Mouse (Mus musculus) urinary bladder, postnatal 4 days (tissue): ENCODE data around the gene Dcaf5.

Source experiments
- DNase-seq, 2 experiments: peaks; one replicate each; pipeline ENCODE4 v3.0.0; 2021 to 2022; ENCODE audit warnings: low spot score in 2 of 2

The Dcaf5 gene

DNA sequence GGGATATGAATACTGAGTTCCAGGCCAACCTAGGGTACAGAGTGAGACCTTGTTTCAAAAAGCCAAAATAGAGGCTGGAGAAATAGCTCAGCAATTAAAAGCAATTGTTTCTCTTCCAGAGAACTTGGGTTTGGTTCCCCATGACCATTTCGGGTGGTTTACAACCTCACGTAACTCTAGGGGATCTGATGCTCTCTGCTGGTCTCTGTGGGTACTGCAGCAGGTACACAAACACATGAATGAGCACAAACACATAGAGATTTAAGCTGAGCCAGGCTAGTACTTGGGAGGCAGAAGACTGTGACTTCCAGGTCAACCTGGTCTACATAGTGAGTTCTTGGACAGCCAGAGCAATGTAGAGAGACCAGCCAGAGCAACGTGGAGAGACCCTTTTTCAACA lies 28.6 kb downstream of the Dcaf5 start:
- DNase-seq: no peak

DNA sequence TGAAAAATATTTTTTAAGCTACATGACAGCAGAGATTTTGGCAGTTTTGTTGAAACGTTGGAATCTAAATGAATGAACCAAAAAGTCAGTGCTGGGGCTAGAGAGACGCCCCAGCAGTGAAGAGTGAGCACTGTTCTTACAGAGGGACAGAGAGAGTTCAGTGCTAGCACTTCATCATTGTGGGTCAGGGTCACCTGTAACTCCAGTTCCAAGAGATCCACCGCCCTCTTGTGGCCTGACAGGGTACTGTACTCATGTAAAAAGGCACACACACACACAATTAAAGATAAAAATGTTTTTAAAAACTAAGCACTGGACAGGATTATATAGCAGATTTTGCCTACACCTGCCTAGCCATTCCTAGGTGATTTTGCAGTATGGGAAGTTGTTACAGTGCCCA lies 29.8 kb downstream of the Dcaf5 start:
- peak in 1 of 2 experiments; percentile 66 for DNase-seq

DNA sequence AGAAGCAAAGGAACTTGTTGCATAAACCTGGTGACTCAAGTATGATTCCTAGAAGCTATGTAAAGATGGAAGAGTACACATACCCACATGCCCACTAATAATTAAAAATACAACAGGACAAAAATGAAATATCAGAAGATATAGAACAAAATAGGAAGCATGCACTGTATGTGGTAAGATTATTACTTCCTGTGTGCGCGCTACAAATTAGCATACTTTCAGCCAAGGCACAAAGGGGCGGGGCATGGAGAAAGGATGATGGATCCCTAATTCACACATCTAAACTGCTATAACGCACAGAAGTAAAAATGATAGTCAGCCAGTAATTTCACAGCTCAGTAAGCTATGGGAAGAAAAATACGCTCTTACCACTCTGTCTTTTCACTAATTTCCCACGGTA lies 32.3 kb downstream of the Dcaf5 start:
- DNase-seq: no peak

DNA sequence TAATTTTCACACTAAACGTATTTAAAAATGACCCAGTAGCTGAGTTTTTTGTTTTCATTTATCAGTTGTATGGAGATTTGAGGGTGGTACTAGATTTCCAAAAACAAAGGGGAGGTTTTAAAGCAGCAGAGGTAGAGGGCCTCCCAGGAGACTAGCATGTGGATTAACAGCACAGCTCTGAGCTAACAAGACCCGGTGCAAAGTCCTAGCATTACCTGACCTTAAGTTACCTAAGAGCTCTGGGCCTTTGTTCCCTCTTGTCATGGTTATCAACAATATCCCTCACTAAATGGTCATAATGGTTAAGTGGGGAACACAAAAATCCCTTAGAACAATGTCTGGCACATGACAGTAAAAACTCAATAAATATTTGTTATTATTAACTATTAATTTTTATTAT lies 37.3 kb downstream of the Dcaf5 start:
- no peak for DNase-seq

DNA sequence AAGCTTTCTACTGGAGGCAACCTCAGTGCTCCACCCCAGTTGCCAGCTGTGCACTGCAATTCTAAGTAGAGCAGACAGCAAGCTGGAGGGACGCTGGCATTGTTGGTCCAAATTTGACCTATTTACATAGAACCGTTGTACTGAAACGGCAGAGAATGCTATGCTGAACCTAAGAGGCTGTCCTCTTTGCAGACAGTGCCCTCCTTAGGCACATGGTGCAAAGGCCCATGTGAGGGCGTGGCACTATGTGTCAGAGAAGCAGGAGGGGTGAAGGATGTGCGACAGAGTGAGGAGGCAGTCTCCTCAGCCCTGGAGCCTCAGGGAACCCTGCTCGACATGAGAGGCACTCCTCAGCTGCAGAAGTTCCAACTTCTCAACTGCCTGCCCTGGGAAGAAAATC lies 40.0 kb downstream of the Dcaf5 start:
- DNase-seq: no peak

DNA sequence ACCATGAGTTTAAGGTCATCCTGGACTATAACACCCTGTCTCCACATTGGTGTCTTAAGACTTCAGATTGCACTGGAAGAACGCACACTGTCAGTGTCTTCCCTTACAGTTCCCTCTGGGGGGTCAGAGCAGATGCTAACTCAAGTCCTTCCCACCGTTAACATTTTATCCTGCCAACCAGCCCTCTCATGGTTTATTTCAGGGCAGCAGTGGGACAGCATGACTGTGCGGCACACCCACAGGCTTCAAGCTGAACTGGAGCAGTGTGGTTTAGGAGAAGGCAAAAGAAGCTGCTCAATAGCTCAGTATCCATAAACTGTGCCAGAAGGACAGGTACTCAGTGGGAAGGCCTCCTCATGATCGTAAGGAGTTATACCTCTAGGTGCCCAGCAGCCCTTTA lies 41.1 kb downstream of the Dcaf5 start:
- DNase-seq: no peak

DNA sequence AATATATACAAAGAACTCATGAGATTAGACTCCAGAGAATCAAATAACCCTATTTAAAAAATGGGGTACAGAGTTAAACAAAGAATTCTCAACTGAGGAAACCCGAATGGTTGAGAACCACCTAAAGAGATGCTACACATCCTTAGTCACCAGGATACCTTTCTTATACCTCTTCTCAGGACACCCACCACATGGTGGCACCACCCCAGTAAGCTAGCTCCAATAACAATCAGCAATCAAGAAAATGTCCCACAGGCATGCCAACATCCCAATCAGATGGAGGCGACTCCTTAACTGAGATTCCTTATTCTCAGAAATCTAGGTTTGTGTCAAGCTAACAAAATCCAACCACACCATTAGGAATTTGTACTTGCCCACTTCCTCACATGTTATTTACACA lies 42.4 kb downstream of the Dcaf5 start:
- DNase-seq: no peak

DNA sequence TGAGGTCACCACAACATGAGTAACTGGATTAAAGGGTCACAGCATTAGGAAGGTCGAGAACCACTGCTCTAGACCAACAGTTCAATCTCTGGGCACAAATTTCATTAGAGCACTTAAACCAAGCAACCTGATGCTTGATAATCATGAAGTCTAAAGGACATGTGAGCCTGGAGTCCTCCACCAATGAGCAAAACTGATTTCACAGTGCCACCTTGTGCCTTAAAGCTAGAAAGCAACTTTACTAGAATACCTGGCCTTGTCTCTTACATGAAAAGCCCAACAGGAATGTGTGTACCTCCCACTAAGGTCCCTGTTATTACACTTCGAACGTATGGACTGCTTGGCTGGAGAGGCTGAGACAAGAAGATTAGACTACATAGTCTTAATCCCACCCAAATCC lies 47.0 kb downstream of the Dcaf5 start:
- no peak for DNase-seq

DNA sequence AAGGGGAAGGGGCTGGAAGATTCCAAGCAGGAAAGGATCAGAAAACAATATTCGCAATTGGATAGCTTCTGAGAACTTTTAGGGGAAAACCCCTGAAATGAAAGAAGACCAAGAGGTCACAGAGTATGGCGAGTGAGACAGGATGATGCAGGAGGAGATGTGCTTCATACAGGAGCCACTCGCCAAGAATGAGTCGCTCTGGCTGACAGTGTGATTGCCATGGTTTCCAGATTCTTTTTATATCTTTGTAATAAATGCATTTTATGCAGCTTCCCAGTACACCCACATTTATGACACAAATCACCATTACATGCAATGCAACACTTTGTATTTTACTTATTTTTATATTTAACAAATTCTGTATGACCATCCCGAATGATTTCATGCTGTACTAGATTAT lies 49.1 kb downstream of the Dcaf5 start:
- no peak for DNase-seq

DNA sequence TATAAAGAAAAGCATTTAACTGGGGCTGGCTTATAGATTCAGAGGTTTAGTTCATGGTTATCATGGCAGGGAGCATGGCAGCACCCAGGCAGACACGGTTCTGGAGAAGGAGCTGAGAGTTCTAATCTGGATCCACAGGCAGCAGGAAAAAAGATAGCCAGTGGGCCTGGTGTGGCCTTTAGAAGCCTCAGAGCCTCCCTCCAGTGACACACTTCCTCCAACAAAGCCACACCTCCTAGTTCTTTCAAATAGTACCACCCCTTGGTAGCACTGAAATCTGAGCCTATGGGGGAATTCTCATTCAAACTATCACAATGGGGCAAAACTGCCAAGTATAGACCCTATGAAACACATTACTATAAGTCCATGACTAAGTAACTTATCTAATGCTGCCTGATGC lies 51.0 kb downstream of the Dcaf5 start:
- no peak for DNase-seq

DNA sequence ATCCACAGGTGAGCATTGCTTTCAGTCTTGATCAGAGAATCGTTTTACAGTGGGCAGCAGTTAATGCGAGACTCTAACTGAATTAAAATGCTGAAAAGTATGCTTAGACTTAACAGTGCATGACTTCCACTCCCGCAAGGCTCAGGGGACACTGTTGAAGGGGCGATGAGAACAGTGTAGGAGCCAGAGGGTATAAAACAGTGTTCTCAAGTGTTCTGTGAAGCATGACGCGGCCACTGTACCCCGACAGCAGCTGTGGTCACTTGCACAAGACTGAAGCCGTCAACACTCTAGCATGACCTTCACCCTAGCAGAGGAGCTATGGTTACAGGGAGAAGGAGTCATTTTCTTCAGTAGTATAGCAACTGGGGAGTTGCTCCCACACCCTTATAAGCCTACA lies 52.9 kb downstream of the Dcaf5 start:
- DNase-seq: no peak

DNA sequence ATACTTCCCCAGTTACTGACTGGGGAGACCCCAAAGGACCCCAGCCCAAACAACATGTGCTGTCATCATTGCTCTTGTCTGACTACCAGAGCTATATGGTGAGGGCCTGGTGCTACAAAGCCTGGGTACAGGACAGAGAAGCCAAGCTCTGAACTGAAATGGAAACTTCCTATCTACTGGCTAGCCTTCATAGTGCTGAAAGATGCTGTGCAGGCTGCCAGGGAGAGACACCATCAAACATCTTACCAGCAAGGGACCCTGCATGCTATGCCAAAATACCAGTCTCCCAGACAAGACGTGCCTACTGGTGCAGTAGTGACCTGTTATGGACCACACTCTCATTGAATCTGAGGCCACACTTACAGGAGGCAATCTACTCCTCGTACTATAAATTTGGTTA lies 53.6 kb downstream of the Dcaf5 start:
- DNase-seq: no peak

DNA sequence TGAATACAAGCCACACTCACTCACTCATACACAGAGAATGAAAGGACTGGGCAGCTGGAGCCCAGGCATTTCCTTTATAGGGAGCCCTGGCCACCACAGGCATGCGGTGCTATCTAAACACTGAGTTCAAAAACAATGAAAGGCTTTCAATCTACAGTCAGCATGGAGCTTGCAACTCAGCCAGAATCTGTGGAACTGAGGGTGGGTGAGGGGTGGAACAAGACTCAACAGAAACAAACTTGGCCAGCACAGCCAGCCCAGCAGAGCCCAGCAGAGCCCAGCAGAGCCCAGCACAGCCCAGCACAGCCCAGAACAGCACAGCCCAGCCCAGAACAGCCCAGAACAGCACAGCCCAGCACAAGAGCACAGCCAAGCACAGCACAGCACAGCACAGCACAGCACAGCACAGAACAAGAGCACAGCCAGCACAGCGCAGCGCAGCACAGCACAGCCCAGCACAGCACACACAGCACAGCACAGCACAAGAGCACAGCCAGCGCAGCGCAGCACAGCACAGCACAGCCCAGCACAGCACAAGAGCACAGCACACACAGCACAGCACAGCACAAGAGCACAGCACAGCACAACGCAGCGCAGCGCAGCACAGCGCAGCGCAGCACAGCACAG lies 56.5 kb downstream of the Dcaf5 start:
- DNase-seq: no peak

DNA sequence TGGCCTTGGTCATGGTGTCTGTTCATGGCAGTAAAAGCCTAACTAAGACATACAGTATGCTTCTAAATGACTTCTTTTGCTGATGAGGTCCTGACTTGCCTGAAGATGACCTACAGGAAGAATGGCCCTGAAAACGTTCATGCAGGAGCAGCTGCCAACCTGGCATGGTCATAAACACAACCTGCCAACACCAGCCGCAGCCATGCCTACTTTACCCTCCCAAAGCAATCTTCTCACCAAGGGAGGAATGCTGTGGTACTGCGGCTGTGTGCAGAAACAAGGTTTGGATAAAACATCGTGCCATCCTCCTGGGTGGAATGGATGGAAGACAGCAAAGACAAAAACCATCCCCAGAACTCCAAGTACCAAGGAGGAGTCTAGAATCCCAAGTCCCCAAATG lies 57.0 kb downstream of the Dcaf5 start:
- DNase-seq: no peak

DNA sequence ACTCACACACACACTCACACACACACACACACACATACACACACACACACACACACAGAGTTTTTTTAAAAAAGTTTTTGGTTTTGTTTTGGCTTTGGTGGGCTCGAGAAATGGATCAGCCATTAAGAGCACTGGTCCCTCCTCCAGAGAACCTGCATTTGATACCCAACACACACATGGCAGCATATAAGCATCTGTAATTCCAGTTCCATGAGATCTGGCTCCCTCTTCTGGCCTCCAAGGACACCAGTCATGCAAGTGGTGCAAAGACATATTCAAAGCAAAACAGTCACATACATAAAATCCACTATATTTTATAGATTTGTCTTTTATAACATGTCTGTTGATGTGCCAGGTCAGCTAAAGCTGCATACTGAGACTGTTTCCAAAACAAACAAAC lies 58.8 kb downstream of the Dcaf5 start:
- DNase-seq: no peak

DNA sequence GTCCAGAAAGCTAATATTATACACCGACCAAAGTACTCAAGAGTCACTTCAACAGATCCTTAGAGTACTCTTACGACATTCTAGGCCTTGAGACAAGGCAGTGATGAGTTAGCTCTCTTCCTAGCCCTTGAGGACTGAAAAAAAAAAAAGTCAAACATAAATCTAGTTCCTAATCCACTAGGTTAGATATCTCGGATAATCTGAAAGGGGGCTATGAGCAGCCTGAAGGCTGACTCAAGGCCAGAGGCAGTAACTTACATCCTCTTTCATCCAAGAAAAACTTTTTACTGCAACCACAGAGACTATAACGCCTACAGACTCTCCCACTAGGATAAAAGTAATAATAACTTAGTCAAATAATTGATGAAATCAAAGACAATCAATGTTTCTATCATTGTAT lies 60.7 kb downstream of the Dcaf5 start:
- no peak for DNase-seq

DNA sequence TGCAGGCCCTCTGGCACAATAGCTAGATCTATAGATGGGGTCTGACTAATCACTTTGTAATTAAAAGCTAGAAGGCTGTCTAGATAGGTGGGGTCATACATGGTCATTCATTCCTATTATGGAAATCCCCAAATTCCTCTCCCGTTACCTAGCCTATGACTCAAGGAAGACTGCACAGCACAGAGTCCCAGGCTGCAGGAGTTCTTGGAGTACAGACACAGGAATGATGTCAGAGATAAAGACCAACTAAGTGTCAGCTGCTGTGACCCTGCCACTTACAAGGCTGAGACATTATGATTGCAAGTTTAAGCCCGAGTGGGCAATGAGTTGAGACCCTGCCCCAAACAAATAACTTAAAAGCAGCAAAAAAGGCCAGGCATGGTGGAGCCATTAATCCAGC lies 61.7 kb downstream of the Dcaf5 start:
- no peak for DNase-seq

DNA sequence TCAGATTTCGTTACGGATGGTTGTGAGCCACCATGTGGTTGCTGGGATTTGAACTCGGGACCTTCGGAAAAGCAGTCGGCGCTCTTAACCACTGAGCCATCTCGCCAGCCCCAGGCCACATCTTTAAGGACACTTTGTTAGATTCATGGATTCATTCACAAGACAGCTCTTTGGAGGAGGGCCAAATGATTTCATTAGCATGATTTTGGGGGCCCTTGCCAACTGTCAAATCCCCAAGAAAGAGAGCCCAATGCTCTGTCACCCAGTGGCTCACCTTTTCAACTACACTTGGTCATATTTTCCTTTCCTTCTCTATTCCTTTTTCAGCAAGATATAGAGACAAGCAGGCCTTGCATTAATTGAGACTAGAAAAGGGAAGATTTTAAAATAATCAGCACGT lies 63.5 kb downstream of the Dcaf5 start:
- DNase-seq: no peak

DNA sequence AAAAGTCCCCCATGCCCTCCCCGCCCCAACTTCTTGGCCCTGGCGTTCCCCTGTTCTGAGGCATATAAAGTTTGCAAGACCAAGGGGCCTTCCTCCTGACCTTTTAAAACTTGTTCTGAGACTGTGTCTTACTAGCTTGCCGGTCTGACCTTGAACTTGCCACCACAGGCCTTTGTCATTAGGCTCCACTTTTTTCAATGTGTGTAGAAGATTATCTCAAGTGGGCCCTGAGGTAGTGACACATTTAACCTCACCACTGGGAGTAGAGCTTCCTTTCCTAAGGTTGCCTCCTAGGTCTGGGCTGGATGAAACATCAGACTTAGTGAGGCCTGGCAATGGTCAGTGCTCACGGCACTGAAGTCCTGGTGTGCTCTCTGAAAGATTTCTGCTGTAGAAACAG lies 69.2 kb downstream of the Dcaf5 start:
- DNase-seq: no peak

DNA sequence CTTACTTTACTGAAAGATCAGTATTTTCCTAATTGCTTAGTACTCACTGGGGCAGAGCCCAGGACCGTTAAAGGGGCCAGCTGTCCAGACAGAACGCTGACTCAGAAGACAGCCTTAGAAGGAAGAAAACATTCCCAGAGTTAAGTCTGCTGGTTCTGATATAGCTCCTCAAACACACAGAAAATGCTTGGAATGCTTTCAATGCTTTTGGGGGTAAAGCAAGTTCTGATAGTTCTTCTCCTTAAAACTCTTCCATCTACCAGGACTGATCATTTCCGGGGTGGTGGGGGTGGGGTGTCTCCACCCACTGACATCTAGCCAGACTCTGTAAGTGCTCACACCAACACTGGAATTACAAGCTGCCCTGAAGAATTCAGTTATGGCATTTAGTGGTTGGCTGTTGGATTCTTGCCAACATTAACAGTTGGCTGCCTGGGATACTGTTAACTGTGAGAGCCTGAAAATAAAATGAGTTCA lies 70.4 kb downstream of the Dcaf5 start:
- DNase-seq: no peak

DNA sequence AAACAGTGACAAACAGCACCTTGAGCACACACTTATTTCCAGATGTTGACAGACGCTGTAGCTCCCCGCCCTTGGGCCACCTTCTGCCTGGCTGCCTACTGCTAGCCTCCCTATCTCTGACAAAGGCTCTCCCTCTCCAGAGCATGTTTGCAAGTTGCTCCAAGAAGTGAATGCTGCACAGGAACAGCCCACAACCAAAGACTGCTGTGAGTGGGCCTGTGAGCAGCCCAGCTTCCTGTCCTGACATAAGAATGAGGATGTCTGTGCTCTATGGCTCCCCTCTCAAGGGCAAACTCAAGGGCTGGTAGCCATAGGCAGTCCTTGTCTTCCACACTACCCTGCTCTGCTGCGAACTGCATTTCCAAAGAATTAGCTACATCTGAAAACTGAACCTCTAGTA lies 71.1 kb downstream of the Dcaf5 start:
- no peak for DNase-seq

DNA sequence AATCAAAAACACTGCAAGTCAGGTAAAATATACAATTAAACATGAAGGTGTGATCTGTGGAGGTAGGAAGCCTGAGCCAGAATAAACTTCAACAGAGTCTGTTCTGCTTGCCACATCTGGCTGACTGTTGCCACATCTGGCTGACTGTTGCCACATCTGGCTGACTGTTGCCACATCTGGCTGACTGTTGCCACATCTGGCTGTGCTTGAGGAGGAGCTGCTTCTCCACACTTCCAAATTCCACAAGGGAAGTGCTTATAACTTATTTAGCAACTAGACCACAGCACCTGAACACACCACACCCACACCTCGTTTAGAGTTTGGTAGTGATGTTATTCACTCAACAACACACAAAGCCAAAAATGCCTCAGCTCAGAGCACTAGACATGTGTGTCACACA lies 74.7 kb downstream of the Dcaf5 start:
- no peak for DNase-seq

DNA sequence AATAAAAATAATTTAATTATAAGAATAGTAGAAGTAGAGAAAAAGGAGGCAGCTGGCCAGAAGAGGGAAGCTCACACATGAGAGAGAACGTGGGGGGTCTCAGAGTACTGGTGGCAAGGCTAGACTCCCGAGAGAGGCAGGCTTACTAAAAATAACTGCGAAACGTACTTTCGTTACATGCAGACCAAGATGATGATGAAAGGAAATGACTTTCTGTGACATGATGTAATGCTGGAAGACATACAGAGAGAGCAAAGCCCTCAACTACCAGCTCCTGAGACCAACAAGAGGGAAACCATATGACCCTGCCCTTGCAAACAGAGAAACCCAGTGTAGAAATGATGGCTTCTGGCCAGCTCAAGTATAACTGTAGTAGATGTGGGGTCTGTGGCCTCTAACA lies 76.1 kb downstream of the Dcaf5 start:
- no peak for DNase-seq

DNA sequence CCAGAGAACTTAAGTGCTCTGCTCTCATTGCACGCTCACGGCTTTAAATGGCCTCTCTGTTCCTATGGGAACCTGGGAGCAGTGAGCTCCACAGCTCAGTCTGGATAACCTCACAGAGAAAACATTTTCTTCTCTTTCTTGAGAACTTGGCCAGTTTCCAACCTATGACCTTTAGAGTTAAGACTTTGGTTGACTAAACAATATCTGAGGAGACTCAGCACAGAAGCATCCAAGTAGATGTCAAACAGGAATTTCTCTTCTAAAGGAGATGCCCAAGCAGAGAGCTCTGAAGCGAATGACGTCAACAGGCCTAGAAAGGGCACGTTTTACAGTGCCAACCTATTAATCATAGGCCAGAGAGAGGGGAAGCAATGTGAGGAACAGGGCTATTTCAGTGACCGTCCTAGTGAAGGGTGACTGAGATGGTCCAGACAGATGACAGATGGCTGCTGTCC lies 91.6 kb downstream of the Dcaf5 start:
- DNase-seq: no peak
